Mouse (Mus musculus) megakaryocyte, embryonic 14.5 days (primary cell): ENCODE results near the gene Haus5.

Experiments used
- FLI1 ChIP-seq: IDR thresholded peaks from 2 replicates; pipeline ENCODE4 v1.6.1; 2012; ENCODE audit warnings: low read length, inconsistent platforms, mixed read lengths
- GATA1 ChIP-seq: IDR thresholded peaks from 3 replicates; pipeline ENCODE4 v1.6.1; 2012; ENCODE audit warnings: mixed read lengths, low read length, inconsistent platforms, borderline replicate concordance

- no peak for TF ChIP-seq GATA1
- TF ChIP-seq FLI1, result no peak
These were observed 13.6 kb upstream of the Haus5 start for GRCm38 (mm10) chr7:30678263-30678975.
